Mouse (Mus musculus): ENCODE measurements at regions not wholly inside any gene's neighbourhood (a gene's known extent, or its start where the extent isn't known, plus 50 kb on each side); places are given as distances from the start of the nearest gene placed in this dataset.

DNA sequence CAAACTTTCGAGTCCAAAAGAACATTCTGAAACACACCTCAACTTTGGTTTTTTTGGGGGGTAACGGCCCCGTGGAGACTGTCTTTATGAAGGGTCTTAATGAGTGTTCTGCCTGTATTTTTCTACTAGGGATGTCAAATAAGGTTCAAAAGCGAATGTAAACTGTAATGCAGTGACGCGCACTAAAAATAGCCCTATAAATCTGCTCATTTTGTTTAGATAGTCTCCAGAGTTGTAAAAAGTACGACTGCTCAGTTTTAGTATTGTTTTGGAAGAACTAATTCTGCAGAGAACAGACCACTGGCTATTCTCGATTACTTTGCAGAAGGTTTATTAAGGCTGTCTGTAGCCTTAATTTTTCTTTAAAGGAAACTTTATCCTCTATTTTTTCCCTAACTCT lies 68.6 kb upstream of the BC052040 start:
- DNase-seq (ENCODE audit: low read depth, low spot score) = no peak

- no peak for DNase-seq (ENCODE audit: low read depth, low spot score)
Observed at GRCm38 (mm10) chr2:115513774-115514231, 67.7 kb upstream of the BC052040 start.

- DNase-seq (ENCODE audit: low read depth, low spot score) = no peak
Observed at GRCm38 (mm10) chr2:115514831-115515428, 66.6 kb upstream of the BC052040 start.

DNA sequence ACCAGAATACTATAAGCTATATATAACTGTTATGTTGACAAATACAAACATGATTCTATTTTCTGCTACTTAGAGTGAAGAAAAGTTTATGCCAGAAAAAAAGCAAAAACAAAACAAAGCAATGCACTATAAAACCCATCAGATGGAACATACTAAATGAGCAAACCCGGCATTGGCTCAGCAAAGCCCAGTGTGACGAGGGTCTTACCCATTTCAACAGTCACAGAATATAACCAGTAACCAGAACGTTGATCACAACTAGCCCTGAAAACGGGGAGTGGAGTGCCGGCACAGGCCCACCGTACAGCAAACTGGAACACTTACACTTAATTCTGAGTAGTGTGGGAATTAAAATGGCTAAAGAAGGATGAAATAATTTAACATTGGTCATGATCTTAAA lies 66.0 kb upstream of the BC052040 start:
- no peak for DNase-seq (ENCODE audit: low read depth, low spot score)

DNA sequence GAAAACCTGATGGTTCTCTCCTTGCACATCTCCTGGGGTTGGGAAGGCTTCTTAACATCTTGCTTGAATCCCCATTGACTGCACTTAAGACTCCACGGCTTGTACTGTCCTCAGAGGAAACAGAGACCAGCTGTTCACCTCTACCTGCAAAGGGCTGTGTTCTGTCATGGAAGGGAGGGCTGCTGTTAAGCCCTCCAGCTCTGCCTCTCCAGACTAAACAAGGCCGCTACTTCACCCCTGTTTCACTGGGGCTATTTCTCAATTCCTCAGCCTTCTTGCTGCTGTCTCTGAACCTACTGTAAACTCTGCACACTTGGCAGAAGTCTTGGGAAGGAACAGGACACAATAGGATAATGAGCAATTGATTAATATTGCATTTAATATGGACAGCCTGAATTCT lies 64.7 kb upstream of the BC052040 start:
- no peak for DNase-seq (ENCODE audit: low read depth, low spot score)

DNA sequence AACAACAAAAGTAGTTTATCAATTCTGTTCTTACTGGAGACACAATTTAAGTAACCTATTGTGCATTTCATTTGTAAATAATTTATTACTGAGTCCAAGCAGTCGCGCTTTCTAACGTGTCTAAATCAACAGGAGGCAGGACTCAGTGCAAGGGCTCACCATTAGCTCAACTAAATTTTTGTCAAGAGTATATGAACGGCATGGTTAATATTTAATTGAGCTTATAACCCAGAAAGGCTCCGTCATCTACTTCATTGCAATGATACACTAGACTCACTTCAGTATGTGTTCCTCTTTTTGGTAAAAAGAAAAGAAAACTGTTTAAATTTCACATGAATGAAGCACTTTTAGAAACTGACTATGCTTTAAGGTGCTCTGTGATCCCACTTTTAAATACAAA lies 61.5 kb upstream of the BC052040 start:
- no peak for DNase-seq (ENCODE audit: low read depth, low spot score)

- no peak for DNase-seq (ENCODE audit: low read depth, low spot score)
Observed at GRCm38 (mm10) chr2:115520413-115521139, 60.9 kb upstream of the BC052040 start.

DNA sequence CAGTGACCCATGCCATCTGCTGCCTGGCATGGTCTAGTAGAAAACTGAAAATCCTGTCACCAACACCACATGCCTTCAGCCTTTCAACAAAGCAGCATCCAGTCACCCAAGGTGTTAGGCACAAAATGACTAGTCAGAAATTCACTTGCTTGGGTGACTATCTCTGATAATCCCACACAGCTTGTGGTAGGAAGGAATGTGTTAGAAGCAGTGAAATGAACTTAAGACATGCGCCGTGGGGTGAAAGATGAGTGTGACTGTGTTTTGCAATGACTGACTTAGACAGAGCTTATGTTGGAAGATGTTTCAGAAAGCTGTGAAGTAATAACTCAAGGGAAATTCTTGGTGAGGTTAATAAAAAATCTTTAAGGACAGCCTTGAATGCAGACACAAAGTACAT lies 51.6 kb upstream of the BC052040 start:
- no peak for DNase-seq (ENCODE audit: low read depth, low spot score)
